In the genomic region with DNA sequence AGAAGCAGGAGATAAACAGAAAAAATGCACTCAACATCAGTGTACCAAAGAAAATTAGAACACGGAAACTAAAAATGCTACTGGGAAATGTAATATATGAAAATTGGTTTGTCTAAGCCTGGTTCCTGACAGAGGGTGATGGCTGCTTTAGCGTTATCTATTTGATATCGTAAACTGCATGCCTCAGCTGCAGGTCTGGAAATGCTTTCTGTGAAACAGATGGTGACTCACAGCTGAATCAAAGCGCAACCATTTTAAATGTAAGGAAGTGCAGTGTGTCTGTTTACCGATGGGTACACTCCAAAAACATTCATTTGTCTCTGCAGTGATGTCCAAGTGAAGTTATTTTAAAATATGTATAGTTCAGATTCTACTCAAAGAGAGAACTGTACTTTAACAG, we compare ENCODE assay signal across 19 mouse cellular contexts.
DNase-seq lines count a peak whose midpoint lies in the region; ATAC-seq and TF ChIP-seq lines count a peak whose summit lies in the region.
"Had no signal": no experiment of that assay in that cellular context is flagged by ENCODE, and none has a peak within 500 bp of the region (broad histone marks: within the 10 kb centered on the region; RNA-seq: fewer than 3 reads in every experiment).

No protein-coding gene starts in this region.

- no peaks in the 10 kb centered on the region for H3K9me3 ChIP-seq in forebrain, embryonic 13.5 days (replicated peaks)
- no peaks in the 10 kb centered on the region for H3K9me3 ChIP-seq in forebrain, embryonic 11.5 days (ENCODE audit: control insufficient read depth, low read length)
- H3K9me3 ChIP-seq in forebrain, postnatal 0 days (ENCODE audit: low read length), result no peaks in the 10 kb centered on the region
- H3K9me3 ChIP-seq: embryonic facial prominence, embryonic 10.5 days; heart, embryonic 15.5 days had no signal

- no peak overlapping the region for H3K9ac ChIP-seq in forebrain, embryonic 13.5 days
- H3K9ac ChIP-seq in forebrain, embryonic 11.5 days (ENCODE audit: low read length), result no peak overlapping the region
- H3K9ac ChIP-seq in forebrain, postnatal 0 days, result no peak overlapping the region
- H3K9ac ChIP-seq: heart, embryonic 15.5 days; hindbrain, embryonic 14.5 days had no signal

- intact Hi-C loops in left cerebral cortex, postnatal 14 days (cut with DNase I), result no loop called here
- intact Hi-C loops in left cerebral cortex, postnatal 10 days (cut with DNase I), result no loop called here

- no peak overlapping the region for H3K4me3 ChIP-seq in forebrain, embryonic 13.5 days
- no peak overlapping the region for H3K4me3 ChIP-seq in forebrain, embryonic 11.5 days (ENCODE audit: low read depth, low read length)
- no peak overlapping the region for H3K4me3 ChIP-seq in forebrain, postnatal 0 days (ENCODE audit: low read depth, low read length)
- H3K4me3 ChIP-seq: embryonic facial prominence, embryonic 10.5 days; heart, adult 2 months; heart, embryonic 15.5 days had no signal

- H3K4me1 ChIP-seq in forebrain, embryonic 13.5 days, result no peaks in the 10 kb centered on the region
- no peaks in the 10 kb centered on the region for H3K4me1 ChIP-seq in forebrain, embryonic 11.5 days (replicated peaks; ENCODE audit: control insufficient read depth, insufficient read depth, low read length)
- H3K4me1 ChIP-seq in forebrain, postnatal 0 days (ENCODE audit: insufficient read depth), result no peaks in the 10 kb centered on the region
- H3K4me1 ChIP-seq: embryonic facial prominence, embryonic 10.5 days; heart, embryonic 15.5 days had no signal

- no peaks in the 10 kb centered on the region for H3K27me3 ChIP-seq in forebrain, embryonic 13.5 days
- H3K27me3 ChIP-seq in forebrain, embryonic 11.5 days (ENCODE audit: control insufficient read depth, insufficient read depth, low read length), result no peaks in the 10 kb centered on the region
- H3K27me3 ChIP-seq in forebrain, postnatal 0 days (ENCODE audit: insufficient read depth, low read length), result no peaks in the 10 kb centered on the region
- H3K27me3 ChIP-seq: heart, embryonic 15.5 days; Patski had no signal

- H3K27ac ChIP-seq in forebrain, embryonic 13.5 days, result no peak overlapping the region
- no peak overlapping the region for H3K27ac ChIP-seq in forebrain, embryonic 11.5 days (ENCODE audit: low read depth, low read length)
- H3K27ac ChIP-seq in forebrain, postnatal 0 days (ENCODE audit: low read depth, low read length), result no peak overlapping the region
- H3K27ac ChIP-seq: embryonic facial prominence, embryonic 10.5 days; heart, adult 2 months; heart, embryonic 15.5 days; hindbrain, embryonic 14.5 days had no signal

- TF ChIP-seq CTCF in forebrain, postnatal 0 days (IDR thresholded peaks at IDR 0.05; ENCODE audit: low read depth), result no peak

- no peaks in the 10 kb centered on the region for H3K36me3 ChIP-seq in forebrain, embryonic 13.5 days (ENCODE audit: poor library complexity, severe bottlenecking)
- no peaks in the 10 kb centered on the region for H3K36me3 ChIP-seq in forebrain, embryonic 11.5 days (ENCODE audit: control insufficient read depth, insufficient read depth, low read length)
- no peaks in the 10 kb centered on the region for H3K36me3 ChIP-seq in forebrain, postnatal 0 days (ENCODE audit: insufficient read depth)
- H3K36me3 ChIP-seq: embryonic facial prominence, embryonic 10.5 days; heart, embryonic 15.5 days had no signal

- DNase-seq in forebrain, embryonic 11.5 days (ENCODE audit: low spot score), result no peak
- peak; percentile 2 to 3 for DNase-seq in left cerebral cortex, postnatal 14 days (ENCODE audit: low spot score in 2 of 2)
- DNase-seq in left cerebral cortex, postnatal 10 days (ENCODE audit: extremely low spot score in 1 of 2, low spot score in 2 of 2), result no peak
- DNase-seq in 3T3-L1 (ENCODE audit: low read depth, low spot score), result peak; percentile 6
- peak; percentile 27 for DNase-seq in forebrain, postnatal 0 days
- no peak for DNase-seq in ovary, postnatal 14 days (ENCODE audit: low spot score)
- DNase-seq: adrenal gland, postnatal 14 days; cerebellum, adult 2 months; cerebellum, postnatal 10 days; gastrocnemius, postnatal 14 days; heart, adult 2 months; heart, postnatal 14 days had no signal

- no peak overlapping the region for H3K4me2 ChIP-seq in forebrain, embryonic 13.5 days
- H3K4me2 ChIP-seq in forebrain, embryonic 11.5 days (ENCODE audit: low read depth, low read length, severe bottlenecking), result no peak overlapping the region
- H3K4me2 ChIP-seq in forebrain, postnatal 0 days (ENCODE audit: low read depth), result no peak overlapping the region
- H3K4me2 ChIP-seq: heart, embryonic 11.5 days; heart, embryonic 15.5 days; hindbrain, embryonic 14.5 days had no signal

- ATAC-seq in forebrain, embryonic 13.5 days, result 0 out of 2 replicates have a peak, but pooled peaks have one; percentile 50
- no peak for ATAC-seq in forebrain, embryonic 11.5 days (replicated peaks; ENCODE audit: low FRiP score)
- no peak for ATAC-seq in forebrain, postnatal 0 days
- ATAC-seq: activated CD4-positive, CD25-positive, alpha-beta regulatory T cell, adult 4 months; Patski had no signal

- 83% methylated on average over 5 of the region's 5 CpGs for WGBS in forebrain, embryonic 13.5 days
- 89% methylated on average over 5 of the region's 5 CpGs for WGBS in forebrain, embryonic 11.5 days
- 65% methylated on average over 5 of the region's 5 CpGs for WGBS in forebrain, postnatal 0 days

Comparison
In these comparisons a context has a peak if more than half of its experiments do, and no peak if none do; other contexts are left out.
1. DNase-seq: peak in left cerebral cortex, postnatal 14 days (2 of 2), 3T3-L1 (single experiment) and forebrain, postnatal 0 days (single experiment); none in forebrain, embryonic 11.5 days (single experiment), left cerebral cortex, postnatal 10 days (0 of 2) and ovary, postnatal 14 days (single experiment).